Mouse (Mus musculus): ENCODE measurements around the gene Gm9999.
"Not testable (repeated sequence)": the region's sequence is repeated elsewhere in the genome, so short reads cannot be mapped to it uniquely, and the experiment has no call there.

Gene Gm9999

DNA sequence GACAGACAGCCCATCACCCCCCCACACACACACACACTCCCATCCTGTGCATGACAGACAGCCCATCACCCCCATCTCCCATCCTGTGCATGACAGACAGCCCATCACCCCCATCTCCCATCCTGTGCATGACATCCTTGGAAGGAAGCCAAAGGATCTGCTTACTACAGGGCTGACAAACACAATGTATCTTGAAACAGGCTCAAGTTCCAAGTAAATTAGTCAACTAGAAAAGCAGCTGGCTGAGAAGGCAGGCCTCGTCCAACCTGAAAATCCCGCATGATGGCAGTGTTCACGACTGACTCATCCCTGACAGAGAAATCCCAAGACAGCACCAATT lies 17.2 kb downstream of the Gm9999 start:
- DNase-seq: peak; percentile 58

- no peak for DNase-seq
Measured at GRCm38 (mm10) chr7:47001125-47001899, 17.9 kb downstream of the Gm9999 start.

- no peak for DNase-seq
Measured at GRCm38 (mm10) chr7:47001900-47002275, 18.5 kb downstream of the Gm9999 start.

GRCm38 (mm10) chr7:47003411-47004115 lies 20.2 kb downstream of the Gm9999 start:
- DNase-seq: no peak

DNA sequence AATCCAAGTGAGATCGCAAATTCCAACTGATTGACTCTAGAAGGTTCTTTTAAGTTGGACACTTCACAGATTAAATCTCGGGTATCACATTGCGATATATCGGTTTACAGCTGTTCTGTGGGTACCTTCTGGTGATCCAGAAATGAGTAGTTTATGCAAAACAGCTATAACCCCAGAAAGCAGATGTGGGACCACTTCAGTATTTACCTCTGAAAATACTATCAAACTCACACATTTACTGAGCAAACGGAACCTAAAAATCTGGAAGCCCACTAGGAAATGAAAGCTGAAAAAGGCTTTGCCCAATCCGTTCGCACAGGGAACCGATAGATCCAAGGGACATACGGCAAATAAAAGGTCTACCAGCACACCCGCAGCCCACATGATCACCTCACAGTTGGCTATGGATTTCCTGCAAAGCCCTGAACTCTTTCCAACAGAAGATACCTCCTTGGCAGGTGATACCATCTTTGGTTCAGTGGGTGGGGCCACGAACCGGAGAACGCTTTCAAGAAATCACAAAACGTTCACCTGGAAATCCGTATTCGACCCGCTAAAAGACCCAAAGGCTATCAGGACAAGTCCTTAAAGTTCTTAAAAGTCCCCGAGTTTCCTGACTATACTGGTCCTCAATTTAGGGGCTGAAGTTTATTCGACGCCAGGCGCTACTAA lies 23.9 kb downstream of the Gm9999 start:
- DNase-seq: no peak

DNA sequence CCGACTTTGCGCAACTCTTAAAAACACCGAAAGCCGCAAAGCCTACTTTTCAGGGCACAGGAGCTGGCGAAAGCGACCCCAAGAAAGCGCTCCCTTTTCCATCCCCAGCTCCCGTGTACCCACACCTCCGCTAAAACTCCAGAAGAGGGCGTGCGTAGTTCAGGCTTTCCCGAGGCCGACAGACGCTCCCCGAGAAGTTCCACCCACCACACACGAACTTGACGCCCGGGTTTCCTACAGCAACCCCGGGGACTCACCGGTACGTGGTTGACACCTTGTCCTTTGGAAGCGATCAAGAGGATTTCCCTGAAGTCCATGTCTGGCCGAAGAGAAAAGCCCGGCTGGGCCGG lies 24.4 kb downstream of the Gm9999 start:
- DNase-seq: no peak

- DNase-seq: peak; percentile 99
Measured at GRCm38 (mm10) chr7:47008168-47008993, 25.0 kb downstream of the Gm9999 start, which contains the start of gene Spty2d1. Gene Spty2d1, minus strand, starts transcription at chr7:47008411.

GRCm38 (mm10) chr7:47013131-47013767 lies 29.9 kb downstream of the Gm9999 start:
- no peak for DNase-seq

DNA sequence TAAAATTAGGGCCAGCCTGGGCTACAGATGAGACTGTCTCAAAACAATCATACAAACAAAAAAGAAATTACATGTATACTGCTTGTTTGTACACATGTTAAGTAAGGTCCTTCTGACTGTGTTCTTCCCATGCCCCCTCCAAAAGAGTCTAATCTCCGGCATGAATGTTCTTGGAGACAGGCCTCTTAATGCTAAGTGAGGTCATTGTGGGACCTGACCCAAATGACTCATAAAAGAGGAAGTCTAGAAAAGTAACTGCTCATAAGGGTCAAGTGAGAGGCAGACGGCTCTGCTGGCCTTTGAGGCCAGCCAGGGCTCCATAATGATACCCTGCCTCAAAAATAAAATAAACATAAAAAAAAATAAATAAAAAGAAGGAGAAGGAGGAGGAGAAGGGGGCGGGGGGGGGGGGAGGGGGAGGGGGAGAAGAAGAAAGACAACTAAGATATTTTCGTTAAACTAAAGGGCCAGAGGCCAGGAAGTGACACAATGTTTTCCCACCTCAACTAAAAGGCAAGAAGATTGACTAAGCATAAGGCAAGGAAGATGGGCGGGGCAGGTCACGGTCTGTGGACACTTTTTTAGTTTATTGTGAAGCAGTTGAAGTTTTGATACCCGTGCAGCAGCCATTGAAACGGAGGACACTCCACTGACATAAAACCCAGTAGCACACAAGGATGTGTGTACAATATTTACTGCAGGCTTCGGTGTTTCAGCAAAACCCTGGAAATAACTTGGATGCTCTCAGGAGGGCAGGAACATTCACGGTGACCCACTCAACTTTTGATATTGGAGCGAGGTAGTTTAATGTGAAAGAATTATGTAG lies 31.4 kb downstream of the Gm9999 start:
- DNase-seq: no peak

DNA sequence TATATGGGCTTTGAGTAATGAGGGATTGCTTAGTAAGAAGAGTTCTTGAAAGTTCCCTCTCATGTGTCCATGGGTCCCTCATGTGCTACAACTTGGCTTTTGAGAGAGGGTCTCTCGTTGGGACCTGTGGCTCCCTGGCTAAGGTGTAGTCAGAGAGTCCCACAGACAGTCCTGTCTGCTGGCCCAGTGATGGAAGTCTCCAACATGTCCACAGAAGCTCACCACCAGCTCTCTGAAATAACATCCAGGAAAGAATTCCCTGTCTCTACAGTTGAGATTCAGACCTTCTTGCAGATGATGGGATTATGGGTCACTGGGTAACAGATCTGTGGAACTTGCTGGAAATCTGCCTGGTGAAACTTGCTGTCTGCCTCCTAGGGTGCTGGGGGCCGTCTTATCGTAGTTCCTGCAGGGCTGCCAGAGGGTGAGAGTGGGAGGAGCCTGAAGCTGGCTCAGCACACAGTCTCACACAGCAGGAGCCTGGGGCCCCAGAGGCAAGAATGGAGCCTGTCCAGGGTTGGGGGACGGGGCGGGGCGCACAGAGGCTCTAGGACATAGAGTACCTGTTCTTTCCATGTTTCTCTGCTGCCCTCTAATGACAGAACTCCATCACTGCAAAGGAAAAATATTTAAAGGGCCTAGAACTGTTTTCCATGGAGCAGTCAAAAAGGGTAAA lies 32.1 kb downstream of the Gm9999 start:
- peak; percentile 94 for DNase-seq

DNA sequence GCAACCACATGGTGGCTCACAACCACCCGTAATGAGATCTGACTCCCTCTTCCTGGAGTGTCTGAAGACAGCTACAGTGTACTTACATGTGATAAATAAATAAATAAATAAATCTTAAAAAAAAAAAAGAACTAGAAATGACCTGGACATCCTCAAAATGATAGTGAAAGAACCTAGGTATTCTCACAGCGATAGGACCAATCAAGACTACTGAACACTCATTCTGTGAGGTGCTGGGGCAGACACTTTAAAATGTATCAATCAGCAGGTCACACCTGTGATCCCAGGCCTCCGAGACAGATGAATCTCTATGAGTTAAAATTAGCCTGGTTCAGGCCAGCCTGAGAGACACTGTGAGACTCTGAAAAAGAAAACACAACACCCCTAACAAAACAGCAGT lies 33.2 kb downstream of the Gm9999 start:
- no peak for DNase-seq

DNA sequence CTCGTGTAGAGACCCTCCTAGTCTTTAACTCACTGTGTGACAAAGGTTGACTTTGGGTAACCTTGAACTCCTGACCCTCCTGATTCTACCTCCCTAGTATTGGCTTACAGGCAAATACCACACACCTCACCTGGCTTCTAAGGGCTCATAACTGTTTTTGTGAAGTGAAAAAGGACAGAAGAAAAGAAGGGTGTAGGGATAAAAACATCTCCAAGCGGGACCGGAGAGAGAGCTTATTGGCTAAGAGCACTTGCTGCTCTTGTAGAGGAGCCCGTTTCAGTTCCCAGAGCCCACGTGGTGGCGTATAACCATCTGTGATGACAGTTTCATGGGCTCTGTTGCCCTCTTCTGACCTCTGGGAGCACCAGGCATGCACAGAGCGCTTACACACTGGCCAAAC lies 33.8 kb downstream of the Gm9999 start:
- DNase-seq: no peak

- no peak for DNase-seq
Measured at GRCm38 (mm10) chr7:47019641-47020040, 36.3 kb downstream of the Gm9999 start.

GRCm38 (mm10) chr7:47020956-47021355 lies 37.6 kb downstream of the Gm9999 start:
- DNase-seq: no peak

DNA sequence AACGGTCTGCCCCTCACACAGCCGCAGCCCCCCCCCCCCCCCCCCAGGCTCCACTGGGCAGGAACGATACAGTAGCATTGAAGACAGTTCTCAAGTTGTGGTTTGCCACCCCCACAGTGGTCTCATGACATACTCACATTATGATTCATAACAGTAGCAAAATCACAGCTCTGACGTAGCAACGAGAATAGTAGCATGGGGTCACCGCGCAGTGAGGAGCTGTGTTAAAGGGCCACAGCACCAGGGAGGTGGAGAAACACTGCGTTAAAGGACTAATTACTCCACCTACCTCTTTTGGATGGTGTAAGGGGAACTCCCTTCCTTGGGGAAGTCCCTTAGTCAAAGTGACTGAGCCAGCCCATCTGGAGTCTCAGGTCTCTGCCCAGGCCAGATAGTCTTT lies 39.1 kb downstream of the Gm9999 start:
- DNase-seq: no peak

DNA sequence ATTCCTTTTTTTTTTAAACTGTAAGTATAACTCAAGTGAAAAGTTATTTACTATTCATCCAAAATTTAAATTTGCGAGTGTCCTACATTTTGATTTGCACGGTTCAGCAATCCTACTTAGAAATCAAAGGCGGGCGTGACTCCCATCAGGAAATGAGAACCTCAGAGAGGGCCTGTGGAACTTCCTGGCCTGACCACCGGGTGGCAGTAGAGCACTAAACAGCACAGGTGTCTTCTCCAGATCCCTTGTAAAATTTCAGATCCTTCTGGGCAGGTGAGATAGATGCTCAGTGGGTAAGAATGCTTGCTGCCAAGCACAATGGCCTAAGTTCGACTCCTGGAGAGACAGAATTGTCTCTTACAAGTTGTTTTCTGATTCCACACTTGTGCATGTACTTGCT lies 40.1 kb downstream of the Gm9999 start:
- peak; percentile 87 for DNase-seq

- no peak for DNase-seq
Measured at GRCm38 (mm10) chr7:47024454-47024853, 41.1 kb downstream of the Gm9999 start.

DNA sequence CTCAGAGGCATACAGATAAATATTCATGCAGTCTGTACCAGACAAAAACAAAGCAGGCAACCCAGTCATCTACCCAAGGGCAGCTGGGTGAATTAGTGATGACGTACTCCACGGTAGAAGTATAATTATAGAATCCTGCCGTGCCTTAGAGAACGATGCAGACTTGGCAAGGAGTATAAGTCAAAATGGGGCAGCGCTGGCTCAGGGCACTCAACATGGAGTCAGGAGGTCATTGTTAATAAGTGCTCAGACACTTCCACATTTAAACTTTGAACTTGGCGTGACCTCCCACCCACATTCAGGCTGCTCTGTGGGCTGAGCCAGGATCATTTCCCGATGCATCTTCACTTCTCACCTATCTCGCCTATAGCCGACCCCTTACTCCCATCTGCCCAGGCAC lies 42.0 kb downstream of the Gm9999 start:
- DNase-seq: no peak

- not testable (repeated sequence) for DNase-seq
Measured at GRCm38 (mm10) chr7:47026899-47027298, 43.5 kb downstream of the Gm9999 start.

DNA sequence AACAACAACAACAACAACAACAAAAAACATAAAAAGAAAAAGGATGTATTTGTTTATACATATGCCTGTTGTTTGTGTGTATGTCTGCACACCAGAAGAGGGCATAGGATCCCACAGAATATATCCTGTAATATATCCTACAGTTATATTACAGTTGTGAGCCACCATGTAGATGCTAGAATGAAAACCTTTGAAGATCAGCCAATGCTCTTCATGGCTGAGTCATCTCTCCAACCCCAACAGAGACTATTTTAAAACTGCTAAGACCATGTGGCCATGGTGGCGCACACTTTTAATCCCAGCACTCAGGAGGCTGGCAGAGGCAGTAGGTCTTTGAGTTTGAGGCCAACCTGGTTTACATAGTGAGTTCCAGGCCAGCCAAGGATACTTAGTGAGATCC lies 44.1 kb downstream of the Gm9999 start:
- no peak for DNase-seq

Measured in kidney, postnatal 14 days (tissue).